In the genomic region with DNA sequence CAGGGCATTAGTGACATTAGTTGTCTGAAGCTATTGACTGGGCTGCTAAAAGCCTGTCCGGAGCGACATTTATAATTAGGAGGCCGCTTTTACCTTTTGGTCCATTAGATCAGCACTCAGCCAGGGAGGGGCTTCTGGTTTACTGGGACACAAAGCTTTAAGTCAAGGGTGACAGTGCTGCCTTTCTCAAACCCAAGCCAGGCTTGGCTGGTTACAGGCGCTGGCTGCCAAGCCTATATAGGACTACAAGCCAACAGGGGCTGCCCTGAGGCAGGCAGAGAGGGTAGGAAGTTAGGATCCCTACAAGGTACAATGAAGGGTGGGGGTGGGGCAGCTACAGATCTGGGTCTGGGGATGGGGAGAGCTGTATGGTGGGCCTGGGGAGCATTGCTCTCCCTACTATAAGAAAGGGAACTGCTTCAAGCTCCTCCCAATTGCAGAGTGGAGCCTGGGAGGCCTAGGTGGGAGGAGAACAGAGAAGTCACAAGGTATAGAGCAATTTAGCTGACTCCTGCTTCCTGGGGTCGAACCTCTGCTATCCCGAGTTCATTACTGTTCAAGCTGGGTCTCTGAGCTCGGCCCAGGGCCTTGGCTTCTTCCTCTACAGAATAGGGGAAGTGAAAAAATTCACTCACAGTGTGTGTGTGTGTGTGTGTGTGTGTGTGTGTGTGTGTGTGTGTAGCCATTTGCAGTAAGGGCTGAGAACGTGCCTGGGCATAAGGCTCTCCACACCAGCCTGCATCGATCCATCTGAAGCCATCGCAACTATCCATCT, we compare ENCODE assay signal across 9 mouse cellular contexts. TPM values are rescaled to one million over a fixed set of nuclear protein-coding genes. Genes with fewer than 3 reads are reported as not detected.
A peak's percentile ranks its signal among the peaks of the same experiment; 100 is the strongest.
DNase-seq lines count a peak whose midpoint lies in the region; ATAC-seq and TF ChIP-seq lines count a peak whose summit lies in the region.
"Had no signal": no experiment of that assay in that cellular context is flagged by ENCODE, and none has a peak within 500 bp of the region (broad histone marks: within the 10 kb centered on the region; RNA-seq: fewer than 3 reads in every experiment).

No protein-coding gene starts in this region.

- H3K4me3 ChIP-seq in G1E (ENCODE audit: low read depth, low read length): no peak overlapping the region; the same call in 1 of the 2 replicates
- H3K4me3 ChIP-seq in liver, embryonic 12.5 days: no peak overlapping the region
- no peak overlapping the region for H3K4me3 ChIP-seq in hindbrain, embryonic 13.5 days

- H3K4me1 ChIP-seq in G1E (ENCODE audit: insufficient read depth, low read depth, low read length): peaks cover 94% of the 10 kb centered on the region
- peaks cover 47% of the 10 kb centered on the region for H3K4me1 ChIP-seq in liver, embryonic 12.5 days
- no peaks in the 10 kb centered on the region for H3K4me1 ChIP-seq in hindbrain, embryonic 13.5 days (replicated peaks)

- no peaks in the 10 kb centered on the region for H3K9me3 ChIP-seq in G1E (replicated peaks)
- no peaks in the 10 kb centered on the region for H3K9me3 ChIP-seq in liver, embryonic 12.5 days (replicated peaks)
- H3K9me3 ChIP-seq in hindbrain, embryonic 13.5 days: no peaks in the 10 kb centered on the region

- 0 out of 2 replicates have a peak overlapping the region, but pooled peaks have one; percentile 49 for H3K27ac ChIP-seq in liver, embryonic 12.5 days
- H3K27ac ChIP-seq in hindbrain, embryonic 13.5 days: no peak overlapping the region

- 51% methylated on average over 10 of the region's 10 CpGs for WGBS in liver, embryonic 12.5 days (ENCODE audit: insufficient replicate concordance)
- WGBS in hindbrain, embryonic 13.5 days: 79% methylated on average over 10 of the region's 10 CpGs

- ATAC-seq in G1E (ENCODE audit: extremely low read depth, insufficient number of reproducible peaks, low FRiP score, poor library complexity, severe bottlenecking): peak; percentile 31
- peak; percentile 23 for ATAC-seq in liver, embryonic 12.5 days
- peak; percentile 70 for ATAC-seq in monocyte, adult 5-6 weeks (replicated peaks; ENCODE audit: insufficient number of reproducible peaks, low FRiP score, low TSS enrichment, poor library complexity, severe bottlenecking)
- ATAC-seq in hindbrain, embryonic 13.5 days (ENCODE audit: low FRiP score): no peak
- no peak for ATAC-seq in erythroid progenitor cell, adult 5-6 weeks (replicated peaks; ENCODE audit: low FRiP score, poor library complexity, severe bottlenecking)

- no peaks in the 10 kb centered on the region for H3K27me3 ChIP-seq in G1E (ENCODE audit: insufficient read depth, low read length)
- H3K27me3 ChIP-seq in liver, embryonic 12.5 days (replicated peaks): 0 out of 2 replicates have a peak, but pooled peaks cover 10% of the 10 kb centered on the region
- 0 out of 2 replicates have a peak, but pooled peaks cover 3% of the 10 kb centered on the region for H3K27me3 ChIP-seq in hindbrain, embryonic 13.5 days

- TF ChIP-seq CTCF in G1E (IDR thresholded peaks at IDR 0.05; ENCODE audit: low read depth, low read length): no peak

- peaks cover 93% of the 10 kb centered on the region for H3K36me3 ChIP-seq in G1E (replicated peaks)
- H3K36me3 ChIP-seq in liver, embryonic 12.5 days: no peaks in the 10 kb centered on the region
- no peaks in the 10 kb centered on the region for H3K36me3 ChIP-seq in hindbrain, embryonic 13.5 days

- peak; percentile 58 for DNase-seq in cerebellum, adult 11-12 months
- no peak for DNase-seq in cerebellum, postnatal 4 days (ENCODE audit: low spot score in 2 of 2)
- DNase-seq in G1E (ENCODE audit: low spot score): peak; percentile 45
- DNase-seq in testis, postnatal 10 days (ENCODE audit: low spot score): no peak
- DNase-seq: thymus, adult 18-20 months had no signal

- H3K9ac ChIP-seq in liver, embryonic 12.5 days: no peak overlapping the region
- H3K9ac ChIP-seq in hindbrain, embryonic 13.5 days: no peak overlapping the region

- H3K4me2 ChIP-seq in liver, embryonic 12.5 days: no peak overlapping the region
- H3K4me2 ChIP-seq in hindbrain, embryonic 13.5 days: no peak overlapping the region

RNA-seq across cellular contexts. Expression of a gene that starts 18.5 kb away (rescaled TPM):
- total RNA-seq in G1E (2014; fragmentation: Nextera tagmentation) (13.0 and 18.7 TPM in 2 replicates), G1E (2017) (18.2 and 19.5 TPM in 2 replicates)
- polyA plus RNA-seq in G1E (2012): 25.9 and 27.2 TPM in 2 replicates
- 8.5 and 8.9 TPM in 2 replicates for polyA plus RNA-seq in liver, embryonic 12.5 days (2016; fragmentation: Nextera tagmentation; extraction: Ambion mirVana)
- 19.8 to 70.3 TPM (median 26.1 TPM) in 3 replicates for total RNA-seq in monocyte, adult 5-6 weeks (2017)
- polyA plus RNA-seq in hindbrain, embryonic 13.5 days (2015; fragmentation: Nextera tagmentation; extraction: Ambion mirVana): 0.93 and 0.96 TPM in 2 replicates
- total RNA-seq in erythroid progenitor cell, adult 5-6 weeks (2015; ENCODE audit: low replicate concordance): 2.5 and 2.9 TPM in 2 replicates
- 9.2 TPM in 1 of 2 replicates, not detected in the other for total RNA-seq in erythroid progenitor cell, adult 5-6 weeks (2017; ENCODE audit: low replicate concordance)

RNA-seq across cellular contexts. Expression of a gene that starts 47.5 kb away (rescaled TPM):
- total RNA-seq in G1E (2014; fragmentation: Nextera tagmentation) (148 and 158 TPM in 2 replicates), G1E (2017) (79.5 and 79.6 TPM in 2 replicates)
- polyA plus RNA-seq in G1E (2012): 480 and 501 TPM in 2 replicates
- 4.9 and 5.2 TPM in 2 replicates for polyA plus RNA-seq in liver, embryonic 12.5 days (2016; fragmentation: Nextera tagmentation; extraction: Ambion mirVana)
- 25.5 to 68.9 TPM (median 29.6 TPM) in 3 replicates for total RNA-seq in monocyte, adult 5-6 weeks (2017)
- 6.0 and 6.7 TPM in 2 replicates for polyA plus RNA-seq in hindbrain, embryonic 13.5 days (2015; fragmentation: Nextera tagmentation; extraction: Ambion mirVana)
- total RNA-seq in erythroid progenitor cell, adult 5-6 weeks (2015; ENCODE audit: low replicate concordance): 13.0 and 15.9 TPM in 2 replicates
- total RNA-seq in erythroid progenitor cell, adult 5-6 weeks (2017; ENCODE audit: low replicate concordance): 2.6 and 3.3 TPM in 2 replicates

Comparison
In these comparisons a context has a peak if more than half of its experiments do, and no peak if none do; other contexts are left out.
1. DNase-seq: peak in cerebellum, adult 11-12 months (single experiment) and G1E (single experiment); none in cerebellum, postnatal 4 days (0 of 2) and testis, postnatal 10 days (single experiment).
2. ATAC-seq: peak in G1E (single experiment), liver, embryonic 12.5 days (single experiment) and monocyte, adult 5-6 weeks (single experiment); none in hindbrain, embryonic 13.5 days (single experiment) and erythroid progenitor cell, adult 5-6 weeks (single experiment).